Mouse (Mus musculus): ENCODE data around the gene Smad1.

DNA sequence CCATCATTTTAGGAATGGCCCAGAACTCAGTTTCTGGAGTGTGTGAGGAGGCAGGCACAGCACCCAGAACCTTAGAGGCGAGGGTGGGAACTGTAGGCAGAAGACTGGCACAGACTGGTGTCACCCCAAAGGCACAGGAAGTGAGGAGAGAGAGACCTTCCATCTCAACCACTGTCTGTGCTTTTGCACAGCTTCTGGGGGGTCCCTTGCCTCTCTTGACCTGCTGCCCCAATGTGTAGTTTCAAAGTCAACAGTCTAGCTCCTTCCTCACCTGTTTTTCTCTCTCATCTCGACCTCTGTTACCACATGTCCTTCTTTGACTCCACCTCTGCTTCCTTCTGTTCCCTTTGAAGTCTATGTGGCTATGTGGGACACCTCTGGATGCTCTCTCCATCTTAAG lies 88.5 kb downstream of the Smad1 start:
- no peak for TF ChIP-seq POLR2A (IDR thresholded peaks at IDR 0.05; ENCODE audit: borderline replicate concordance, extremely low read depth, insufficient read depth, insufficient read length, poor library complexity, severe bottlenecking)
- no peak for TF ChIP-seq CTCF (IDR thresholded peaks at IDR 0.05; ENCODE audit: borderline replicate concordance, extremely low read depth, insufficient read depth, insufficient read length)
